Mouse (Mus musculus): ENCODE results near the gene Gabbr1. TPM values are rescaled to one million over a fixed set of nuclear protein-coding genes. Genes with fewer than 3 reads are reported as not detected.

Gene Gabbr1
- 34.8 TPM for polyA plus RNA-seq (2014; fragmentation: Illumina TruSeq; extraction: RNeasy Lipid Tissue Mini Kit (QIAGEN cat#74804); ENCODE audit: low read depth, low replicate concordance)

DNA sequence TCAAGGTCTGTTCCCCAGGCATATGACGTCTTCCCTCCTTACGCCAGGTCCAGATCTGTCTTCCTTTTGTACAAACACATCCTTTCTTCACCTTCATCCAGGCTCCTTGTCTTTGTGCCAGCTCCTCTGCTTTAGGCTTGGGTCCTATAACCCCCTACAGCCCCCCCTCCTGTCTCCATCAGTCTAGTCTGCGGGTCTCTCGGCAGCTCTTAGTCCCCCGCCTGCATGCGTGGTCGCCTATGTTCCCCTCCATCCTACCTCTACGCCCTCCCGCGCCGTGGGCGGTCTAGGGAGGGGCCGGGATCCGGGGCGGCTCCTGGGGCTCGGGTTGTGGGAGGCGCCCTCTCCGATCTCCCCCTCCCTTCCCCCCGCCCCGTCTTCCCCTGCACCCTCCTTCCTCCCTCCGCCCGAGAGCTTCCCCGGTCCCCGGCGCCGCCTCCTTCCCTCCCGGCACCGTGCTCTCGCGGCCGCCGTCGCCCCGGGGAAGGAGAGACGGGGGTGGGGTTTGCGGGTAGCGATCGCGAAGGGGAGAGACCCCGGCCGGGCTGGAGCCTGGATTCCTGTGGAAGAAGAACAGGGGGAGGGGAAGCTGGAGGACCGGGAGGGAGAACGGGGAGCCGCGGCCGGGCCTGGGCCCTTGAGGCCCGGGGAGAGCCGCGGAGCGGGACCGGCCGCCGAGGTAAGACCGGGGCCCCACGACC lies at the start of gene Gabbr1:
TSS of gene Gabbr1 (plus strand) at position 356 of the 701 bp plus-strand sequence.

GRCm38 (mm10) chr17:37000863-37001262 lies 44.9 kb upstream of the Gabbr1 start, which contains the start of gene Zfp57:
Gene Zfp57, plus strand, starts transcription at chr17:37001163.

GRCm38 (mm10) chr17:37022628-37023576 lies 22.9 kb upstream of the Gabbr1 start, which contains the start of gene Mog:
Gene Mog, minus strand, starts transcription at chr17:37023398.

DNA sequence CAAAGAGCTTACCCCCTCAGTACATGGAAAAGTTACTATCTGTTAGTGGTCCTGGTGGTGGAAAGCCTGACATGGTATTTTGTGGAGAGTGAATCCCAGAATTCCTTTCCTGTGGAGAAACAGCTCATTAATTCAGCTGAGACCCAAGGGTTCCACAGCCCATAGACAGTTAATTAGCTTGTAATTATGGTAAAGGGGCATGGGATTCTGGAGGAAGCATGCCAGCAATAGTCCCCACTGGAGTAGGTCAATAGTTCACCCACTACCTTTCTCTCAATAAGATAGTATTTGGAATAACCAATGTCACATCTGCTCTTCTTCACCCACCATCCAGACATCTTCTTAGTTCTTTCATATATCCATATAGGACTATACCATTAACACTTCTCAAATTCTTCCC lies 42.6 kb downstream of the Gabbr1 start, which contains the start of gene Olfr90:
TSS of gene Olfr90 (minus strand) at position 101 of the 400 bp plus-strand sequence.

DNA sequence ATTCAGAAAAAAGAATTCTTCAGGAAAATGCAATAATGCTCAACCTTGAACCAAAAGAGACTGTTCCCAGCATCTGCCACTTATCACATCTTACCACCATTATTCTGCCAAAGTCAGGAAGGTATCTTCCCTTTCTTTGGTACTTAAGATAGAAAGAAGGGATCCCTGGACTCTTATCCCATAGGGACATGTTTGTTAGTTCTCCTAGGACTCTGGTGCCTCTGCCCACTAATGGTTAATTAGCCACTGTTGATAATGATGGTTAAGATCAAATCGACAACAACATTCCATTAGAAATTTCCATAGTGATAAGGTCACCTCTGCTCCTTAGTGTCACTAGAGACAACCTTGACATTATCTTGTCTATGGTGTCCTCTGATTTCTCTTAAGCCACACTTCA lies 52.4 kb downstream of the Gabbr1 start, which contains the start of gene Olfr91:
TSS of gene Olfr91 (minus strand) at position 101 of the 400 bp plus-strand sequence.

GRCm38 (mm10) chr17:37119988-37120387 lies 74.2 kb downstream of the Gabbr1 start, which contains the start of gene Olfr92:
Gene Olfr92, minus strand, starts transcription at chr17:37120088.

Other genes starting within 250 kb of the Gabbr1 start
- not detected for gene H2-M10.6, start 233.8 kb upstream of the Gabbr1 start, polyA plus RNA-seq (2014; fragmentation: Illumina TruSeq; extraction: RNeasy Lipid Tissue Mini Kit (QIAGEN cat#74804); ENCODE audit: low read depth, low replicate concordance)
- gene Trim26, start 208.8 kb upstream of the Gabbr1 start, polyA plus RNA-seq (2014; fragmentation: Illumina TruSeq; extraction: RNeasy Lipid Tissue Mini Kit (QIAGEN cat#74804); ENCODE audit: low read depth, low replicate concordance) = 30.4 TPM
- not detected for gene Trim15, start 178.8 kb upstream of the Gabbr1 start, polyA plus RNA-seq (2014; fragmentation: Illumina TruSeq; extraction: RNeasy Lipid Tissue Mini Kit (QIAGEN cat#74804); ENCODE audit: low read depth, low replicate concordance)
- not detected for gene Trim10, start 176.4 kb upstream of the Gabbr1 start, polyA plus RNA-seq (2014; fragmentation: Illumina TruSeq; extraction: RNeasy Lipid Tissue Mini Kit (QIAGEN cat#74804); ENCODE audit: low read depth, low replicate concordance)
- gene Trim40, start 155.8 kb upstream of the Gabbr1 start, polyA plus RNA-seq (2014; fragmentation: Illumina TruSeq; extraction: RNeasy Lipid Tissue Mini Kit (QIAGEN cat#74804); ENCODE audit: low read depth, low replicate concordance) = 0.41 TPM
- gene Trim31, start 147.8 kb upstream of the Gabbr1 start, polyA plus RNA-seq (2014; fragmentation: Illumina TruSeq; extraction: RNeasy Lipid Tissue Mini Kit (QIAGEN cat#74804); ENCODE audit: low read depth, low replicate concordance) = not detected
- not detected for gene Rnf39, start 103.0 kb upstream of the Gabbr1 start, polyA plus RNA-seq (2014; fragmentation: Illumina TruSeq; extraction: RNeasy Lipid Tissue Mini Kit (QIAGEN cat#74804); ENCODE audit: low read depth, low replicate concordance)
- 9.0 TPM for gene Ppp1r11, start 94.2 kb upstream of the Gabbr1 start, polyA plus RNA-seq (2014; fragmentation: Illumina TruSeq; extraction: RNeasy Lipid Tissue Mini Kit (QIAGEN cat#74804); ENCODE audit: low read depth, low replicate concordance)
- gene Znrd1, start 87.4 kb upstream of the Gabbr1 start, polyA plus RNA-seq (2014; fragmentation: Illumina TruSeq; extraction: RNeasy Lipid Tissue Mini Kit (QIAGEN cat#74804); ENCODE audit: low read depth, low replicate concordance) = 18.0 TPM
- gene Znrd1as, start 87.4 kb upstream of the Gabbr1 start, polyA plus RNA-seq (2014; fragmentation: Illumina TruSeq; extraction: RNeasy Lipid Tissue Mini Kit (QIAGEN cat#74804); ENCODE audit: low read depth, low replicate concordance) = 26.9 TPM
- gene 2410137M14Rik, start 64.7 kb upstream of the Gabbr1 start, polyA plus RNA-seq (2014; fragmentation: Illumina TruSeq; extraction: RNeasy Lipid Tissue Mini Kit (QIAGEN cat#74804); ENCODE audit: low read depth, low replicate concordance) = not detected
- not detected for gene H2-M5, start 56.4 kb upstream of the Gabbr1 start, polyA plus RNA-seq (2014; fragmentation: Illumina TruSeq; extraction: RNeasy Lipid Tissue Mini Kit (QIAGEN cat#74804); ENCODE audit: low read depth, low replicate concordance)
- 4.4 TPM for gene Zfp57, start 44.8 kb upstream of the Gabbr1 start, polyA plus RNA-seq (2014; fragmentation: Illumina TruSeq; extraction: RNeasy Lipid Tissue Mini Kit (QIAGEN cat#74804); ENCODE audit: low read depth, low replicate concordance)
- not detected for gene Mog, start 22.6 kb upstream of the Gabbr1 start, polyA plus RNA-seq (2014; fragmentation: Illumina TruSeq; extraction: RNeasy Lipid Tissue Mini Kit (QIAGEN cat#74804); ENCODE audit: low read depth, low replicate concordance)
- not detected for gene Olfr90, start 42.5 kb downstream of the Gabbr1 start, polyA plus RNA-seq (2014; fragmentation: Illumina TruSeq; extraction: RNeasy Lipid Tissue Mini Kit (QIAGEN cat#74804); ENCODE audit: low read depth, low replicate concordance)
- gene Olfr91, start 52.3 kb downstream of the Gabbr1 start, polyA plus RNA-seq (2014; fragmentation: Illumina TruSeq; extraction: RNeasy Lipid Tissue Mini Kit (QIAGEN cat#74804); ENCODE audit: low read depth, low replicate concordance) = not detected
- gene Olfr92, start 74.1 kb downstream of the Gabbr1 start, polyA plus RNA-seq (2014; fragmentation: Illumina TruSeq; extraction: RNeasy Lipid Tissue Mini Kit (QIAGEN cat#74804); ENCODE audit: low read depth, low replicate concordance) = not detected
- not detected for gene Olfr93, start 115.5 kb downstream of the Gabbr1 start, polyA plus RNA-seq (2014; fragmentation: Illumina TruSeq; extraction: RNeasy Lipid Tissue Mini Kit (QIAGEN cat#74804); ENCODE audit: low read depth, low replicate concordance)
- gene Ubd, start 147.9 kb downstream of the Gabbr1 start, polyA plus RNA-seq (2014; fragmentation: Illumina TruSeq; extraction: RNeasy Lipid Tissue Mini Kit (QIAGEN cat#74804); ENCODE audit: low read depth, low replicate concordance) = not detected
- not detected for gene Olfr94, start 155.0 kb downstream of the Gabbr1 start, polyA plus RNA-seq (2014; fragmentation: Illumina TruSeq; extraction: RNeasy Lipid Tissue Mini Kit (QIAGEN cat#74804); ENCODE audit: low read depth, low replicate concordance)
- gene Olfr95, start 167.2 kb downstream of the Gabbr1 start, polyA plus RNA-seq (2014; fragmentation: Illumina TruSeq; extraction: RNeasy Lipid Tissue Mini Kit (QIAGEN cat#74804); ENCODE audit: low read depth, low replicate concordance) = not detected
- not detected for gene Olfr96, start 174.2 kb downstream of the Gabbr1 start, polyA plus RNA-seq (2014; fragmentation: Illumina TruSeq; extraction: RNeasy Lipid Tissue Mini Kit (QIAGEN cat#74804); ENCODE audit: low read depth, low replicate concordance)
- not detected for gene Olfr97, start 191.4 kb downstream of the Gabbr1 start, polyA plus RNA-seq (2014; fragmentation: Illumina TruSeq; extraction: RNeasy Lipid Tissue Mini Kit (QIAGEN cat#74804); ENCODE audit: low read depth, low replicate concordance)
- gene Olfr98, start 217.8 kb downstream of the Gabbr1 start, polyA plus RNA-seq (2014; fragmentation: Illumina TruSeq; extraction: RNeasy Lipid Tissue Mini Kit (QIAGEN cat#74804); ENCODE audit: low read depth, low replicate concordance) = not detected
- gene H2-M3, start 224.3 kb downstream of the Gabbr1 start, polyA plus RNA-seq (2014; fragmentation: Illumina TruSeq; extraction: RNeasy Lipid Tissue Mini Kit (QIAGEN cat#74804); ENCODE audit: low read depth, low replicate concordance) = 0.58 TPM
- not detected for gene Olfr99, start 237.5 kb downstream of the Gabbr1 start, polyA plus RNA-seq (2014; fragmentation: Illumina TruSeq; extraction: RNeasy Lipid Tissue Mini Kit (QIAGEN cat#74804); ENCODE audit: low read depth, low replicate concordance)

All from adrenal gland, adult 10 weeks (tissue).